Mouse (Mus musculus) forebrain, embryonic 16.5 days (tissue): ENCODE measurements at regions not wholly inside any gene's neighbourhood (a gene's known extent, or its start where the extent isn't known, plus 50 kb on each side); places are given as distances from the start of the nearest gene placed in this dataset.
"Not testable (repeated sequence)": the region's sequence is repeated elsewhere in the genome, so short reads cannot be mapped to it uniquely, and the experiment has no call there.

Source experiments
- ATAC-seq: fragments of 200-750 bp; cut with Nextera tagmentation; 2 replicates; pipeline ENCODE4 v1.8.0; 2017; ENCODE audit warnings: mild to moderate bottlenecking, moderate library complexity
- H3K27ac ChIP-seq: fragments of 300-500 bp; sonication (generic); 2 replicates; pipeline ENCODE4 v1.5.1; 2014; ENCODE audit warnings: low read length, control low read depth
- H3K27me3 ChIP-seq: fragments of 300-500 bp; sonication (generic); replicated peaks from 2 replicates; pipeline ENCODE4 v1.6.1; 2014; ENCODE audit warnings: low read length; ENCODE audit not compliant: control insufficient read depth, insufficient read depth
- H3K36me3 ChIP-seq: fragments of 300-500 bp; sonication (generic); 2 replicates; pipeline ENCODE4 v1.6.1; 2014; ENCODE audit not compliant: control insufficient read depth, insufficient read depth
- H3K4me1 ChIP-seq: fragments of 300-500 bp; sonication (generic); replicated peaks from 2 replicates; pipeline ENCODE4 v1.6.1; 2014; ENCODE audit warnings: low read length; ENCODE audit not compliant: control insufficient read depth, insufficient read depth
- H3K4me2 ChIP-seq: fragments of 300-500 bp; sonication (generic); 2 replicates; pipeline ENCODE4 v1.6.1; 2014; ENCODE audit warnings: mild to moderate bottlenecking, low read length, control low read depth
- H3K4me3 ChIP-seq: fragments of 300-500 bp; sonication (generic); replicated peaks from 2 replicates; pipeline ENCODE4 v1.5.1; 2014; ENCODE audit warnings: mild to moderate bottlenecking, low read length, control low read depth
- H3K9ac ChIP-seq: fragments of 300-500 bp; sonication (generic); replicated peaks from 2 replicates; pipeline ENCODE4 v1.6.1; 2014; ENCODE audit warnings: low read depth, low read length, control low read depth
- H3K9me3 ChIP-seq: fragments of 300-500 bp; sonication (generic); 2 replicates; pipeline ENCODE4 v1.6.1; 2016; ENCODE audit warnings: low read length; ENCODE audit not compliant: control insufficient read depth
- WGBS: fragments of 180-500 bp; shearing (Covaris S2); extraction: QIAGEN DNeasy Blood & Tissue Kit; methylation state at CpG from one replicate; pipeline ENCODE4 v1.1.7; 2014; 5-methylcytosine and 5-hydroxymethylcytosine counted together

DNA sequence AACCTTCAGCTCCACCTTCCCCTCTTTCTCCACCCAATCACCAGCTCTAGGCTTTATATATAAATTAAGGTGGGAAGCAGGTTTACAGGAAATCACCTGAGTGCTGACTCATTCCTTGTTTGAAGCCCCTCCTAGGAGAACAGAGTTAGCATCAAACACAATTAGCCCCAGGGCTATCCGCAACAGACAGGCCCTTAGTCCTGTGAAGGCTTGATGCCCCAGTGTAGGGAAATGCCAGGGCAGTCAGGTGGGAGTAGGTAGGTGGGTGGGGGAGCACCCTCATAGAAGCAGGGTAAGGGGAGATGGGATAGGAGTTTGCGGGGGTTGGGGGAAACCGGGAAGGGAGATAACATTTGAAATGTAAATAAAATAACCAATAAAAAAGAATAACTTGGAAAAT lies 123.2 kb downstream of the Brms1l start:
- WGBS: 93% methylated on average over 3 of the region's 3 CpGs
- not testable (repeated sequence) for H3K36me3 ChIP-seq, H3K9ac ChIP-seq, H3K4me3 ChIP-seq, H3K9me3 ChIP-seq, H3K4me1 ChIP-seq, ATAC-seq, H3K27me3 ChIP-seq, H3K4me2 ChIP-seq, H3K27ac ChIP-seq

DNA sequence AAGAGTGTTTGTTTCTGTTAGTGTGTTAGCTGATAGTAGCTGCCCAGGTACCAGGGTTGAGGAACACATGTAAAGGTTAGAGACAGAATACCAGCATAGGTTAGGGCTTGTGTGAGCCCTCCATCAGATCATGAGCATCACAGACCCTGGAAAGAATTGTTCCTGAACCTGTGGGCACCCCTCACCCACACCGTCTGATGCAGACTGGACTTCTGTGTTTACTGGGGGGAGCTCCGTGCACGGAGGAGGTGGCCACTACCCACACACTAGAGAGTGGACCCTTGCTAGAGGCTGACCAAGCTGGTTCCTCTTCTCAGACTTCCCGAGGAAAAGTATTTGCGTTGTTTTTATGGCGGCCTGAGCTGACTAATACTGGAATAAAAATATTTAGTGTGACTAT lies 104.4 kb downstream of the Brms1l start:
- H3K4me3 ChIP-seq: no peak overlapping the region
- no peaks in the 10 kb centered on the region for H3K36me3 ChIP-seq
- H3K4me2 ChIP-seq: no peak overlapping the region
- WGBS: 91% methylated on average over 6 of the region's 6 CpGs
- no peaks in the 10 kb centered on the region for H3K27me3 ChIP-seq
- no peak overlapping the region for H3K27ac ChIP-seq
- peaks cover 5% of the 10 kb centered on the region for H3K4me1 ChIP-seq
- no peaks in the 10 kb centered on the region for H3K9me3 ChIP-seq
- H3K9ac ChIP-seq: no peak overlapping the region
- ATAC-seq: 0 out of 2 replicates have a peak, but pooled peaks have one; percentile 22

DNA sequence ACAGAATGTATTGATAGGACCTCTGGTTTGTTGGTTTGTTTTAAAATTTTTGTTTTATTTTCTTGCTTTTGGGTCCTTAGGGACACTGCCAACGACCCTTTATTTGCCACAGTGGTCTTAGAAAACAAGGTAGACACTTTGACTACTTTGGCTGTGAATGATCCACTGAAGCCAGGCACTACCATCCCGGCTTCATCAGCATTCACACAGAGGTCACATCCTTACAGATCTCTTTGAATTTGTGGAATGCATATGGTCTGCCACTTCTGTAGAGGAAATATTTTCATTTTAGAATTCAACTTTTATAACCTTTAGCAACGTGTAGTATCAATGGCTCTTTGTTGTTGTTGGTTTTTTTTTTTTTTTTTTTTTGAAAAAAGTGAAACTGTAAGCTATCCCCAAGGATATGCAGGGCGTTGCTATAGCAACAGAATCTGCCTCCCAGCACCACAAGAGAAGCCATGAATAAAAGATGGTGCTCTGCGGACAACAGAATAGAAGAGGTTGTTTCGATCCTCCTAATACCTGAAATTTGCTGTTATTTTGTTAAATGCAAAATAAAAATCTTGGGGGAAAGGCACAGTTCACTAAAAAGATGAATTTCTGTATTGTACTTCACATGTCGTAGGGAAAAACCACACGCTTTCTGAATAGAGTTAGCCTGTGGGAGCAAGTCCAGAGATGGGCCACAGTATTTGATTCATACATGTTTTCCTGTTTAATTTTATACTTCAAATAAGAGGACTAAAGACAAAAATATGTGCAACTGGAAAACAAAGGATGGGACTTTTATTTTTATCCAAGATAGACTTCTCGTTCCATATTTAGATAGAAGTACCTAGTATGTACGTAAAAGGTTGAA lies 103.4 kb downstream of the Brms1l start:
- 42% methylated on average over 10 of the region's 10 CpGs for WGBS
- Histone ChIP-seq H3K9ac (no peak overlapping the region), H3K4me2 (peak overlapping the region; percentile 23), H3K27me3 (0 out of 2 replicates have a peak, but pooled peaks cover 3% of the 10 kb centered on the region), H3K27ac (peak overlapping the region; percentile 33), H3K9me3 (no peaks in the 10 kb centered on the region), H3K36me3 (no peaks in the 10 kb centered on the region), H3K4me1 (peaks cover 5% of the 10 kb centered on the region), H3K4me3 (no peak overlapping the region)
- peak; percentile 86 for ATAC-seq

DNA sequence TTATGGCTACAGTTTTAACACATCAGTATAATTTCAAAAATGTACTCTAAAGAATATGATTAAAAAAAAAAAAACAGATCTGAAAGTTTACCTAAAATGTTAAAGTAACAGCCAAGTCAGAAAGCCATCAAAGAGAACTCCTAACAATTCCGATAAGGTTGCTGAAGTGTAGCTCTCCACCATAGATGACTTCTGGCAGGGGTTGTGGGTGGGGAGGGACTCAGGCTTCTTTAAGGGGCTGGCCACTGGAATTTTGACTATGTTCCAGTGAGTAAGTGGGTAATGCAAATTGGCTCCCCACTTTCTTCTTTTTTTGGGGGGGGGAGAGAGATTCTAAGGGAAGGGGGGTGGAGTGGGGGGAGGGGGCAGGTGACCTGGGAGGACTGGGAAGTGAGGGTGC lies 98.0 kb downstream of the Brms1l start:
- no peak overlapping the region for H3K4me2 ChIP-seq
- no peaks in the 10 kb centered on the region for H3K9me3 ChIP-seq
- H3K27ac ChIP-seq: no peak overlapping the region
- WGBS: 19% methylated on average over 1 of the region's 1 CpGs
- H3K4me1 ChIP-seq: peaks cover 5% of the 10 kb centered on the region
- H3K4me3 ChIP-seq: no peak overlapping the region
- no peaks in the 10 kb centered on the region for H3K36me3 ChIP-seq
- no peak overlapping the region for H3K9ac ChIP-seq
- peaks cover 16% of the 10 kb centered on the region for H3K27me3 ChIP-seq
- ATAC-seq: no peak

DNA sequence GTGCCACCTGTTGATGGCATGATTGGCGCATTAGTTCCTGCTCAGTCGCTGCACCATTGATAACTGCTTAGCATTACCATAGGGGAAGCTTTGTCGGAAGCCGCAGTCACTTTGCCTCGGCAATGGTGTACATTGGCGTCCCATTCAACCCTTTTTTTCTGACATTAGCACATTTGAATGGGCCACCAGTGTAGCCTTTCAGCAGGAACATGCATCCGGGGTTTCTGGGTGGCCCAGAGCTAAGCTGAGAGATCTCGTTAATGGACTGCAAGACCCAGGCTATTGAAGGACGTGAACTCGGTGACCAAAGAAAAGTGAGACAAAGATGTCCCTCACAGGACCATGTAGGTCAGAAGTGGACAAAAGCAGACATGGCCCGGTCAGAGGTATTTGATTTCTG lies 97.3 kb downstream of the Brms1l start:
- Histone ChIP-seq H3K4me2 (no peak overlapping the region), H3K27me3 (peaks cover 16% of the 10 kb centered on the region), H3K4me1 (0 out of 2 replicates have a peak, but pooled peaks cover 4% of the 10 kb centered on the region), H3K9me3 (no peaks in the 10 kb centered on the region), H3K27ac (no peak overlapping the region), H3K36me3 (no peaks in the 10 kb centered on the region), H3K4me3 (no peak overlapping the region), H3K9ac (no peak overlapping the region)
- 5% methylated on average over 11 of the region's 11 CpGs for WGBS
- ATAC-seq: no peak

DNA sequence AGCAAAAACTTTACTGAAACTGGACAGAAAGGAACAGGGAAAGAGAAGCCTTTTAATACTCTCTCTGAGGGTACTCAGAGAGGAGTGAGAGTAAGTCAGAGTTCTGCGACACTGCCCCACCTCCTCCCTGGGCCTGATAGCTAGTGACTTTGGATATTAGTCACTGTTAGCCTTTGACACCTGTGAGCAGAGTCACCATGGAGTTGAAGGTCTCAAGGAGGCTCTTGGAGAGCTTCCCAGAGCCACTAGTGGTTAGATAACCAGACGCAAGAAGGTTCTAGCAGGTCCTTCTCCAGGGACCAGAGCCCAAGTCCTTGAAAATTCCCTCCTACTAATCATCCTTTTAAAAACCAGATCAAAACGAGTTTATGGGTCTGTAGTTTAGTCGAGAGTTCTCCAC lies 94.3 kb downstream of the Brms1l start:
- no peaks in the 10 kb centered on the region for H3K36me3 ChIP-seq
- WGBS: 83% methylated on average over 4 of the region's 4 CpGs
- H3K27me3 ChIP-seq: peaks cover 16% of the 10 kb centered on the region

DNA sequence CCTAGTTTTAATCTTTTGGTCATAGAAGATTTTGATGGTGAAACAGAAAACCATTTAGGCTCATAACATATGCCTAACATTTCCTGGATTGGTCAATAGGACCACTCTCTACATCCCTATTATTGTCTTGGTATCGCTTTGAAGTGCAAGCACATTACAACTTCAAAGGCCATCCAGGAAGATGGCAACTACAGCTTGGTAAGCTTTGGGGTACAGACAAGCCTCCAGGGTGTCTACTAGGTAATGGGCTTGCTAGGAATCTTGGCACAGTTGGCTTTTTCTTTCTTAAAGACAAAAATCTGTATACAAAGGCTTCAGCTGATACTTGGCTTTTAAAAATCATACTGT lies 90.8 kb downstream of the Brms1l start:
- Histone ChIP-seq H3K4me1 (no peaks in the 10 kb centered on the region), H3K4me2 (no peak overlapping the region), H3K9me3 (no peaks in the 10 kb centered on the region), H3K9ac (no peak overlapping the region), H3K27me3 (no peaks in the 10 kb centered on the region), H3K27ac (no peak overlapping the region), H3K4me3 (no peak overlapping the region), H3K36me3 (no peaks in the 10 kb centered on the region)
- 37% methylated on average over 1 of the region's 1 CpGs for WGBS
- ATAC-seq: no peak

More for the DNA sequence above, 94.3 kb downstream of the Brms1l start:
- 0 out of 2 replicates have a peak, but pooled peaks cover 4% of the 10 kb centered on the region for H3K4me1 ChIP-seq
- H3K27ac ChIP-seq: no peak overlapping the region
- H3K9me3 ChIP-seq: no peaks in the 10 kb centered on the region
- ATAC-seq: no peak
- no peak overlapping the region for H3K4me3 ChIP-seq
- H3K4me2 ChIP-seq: no peak overlapping the region
- no peak overlapping the region for H3K9ac ChIP-seq

DNA sequence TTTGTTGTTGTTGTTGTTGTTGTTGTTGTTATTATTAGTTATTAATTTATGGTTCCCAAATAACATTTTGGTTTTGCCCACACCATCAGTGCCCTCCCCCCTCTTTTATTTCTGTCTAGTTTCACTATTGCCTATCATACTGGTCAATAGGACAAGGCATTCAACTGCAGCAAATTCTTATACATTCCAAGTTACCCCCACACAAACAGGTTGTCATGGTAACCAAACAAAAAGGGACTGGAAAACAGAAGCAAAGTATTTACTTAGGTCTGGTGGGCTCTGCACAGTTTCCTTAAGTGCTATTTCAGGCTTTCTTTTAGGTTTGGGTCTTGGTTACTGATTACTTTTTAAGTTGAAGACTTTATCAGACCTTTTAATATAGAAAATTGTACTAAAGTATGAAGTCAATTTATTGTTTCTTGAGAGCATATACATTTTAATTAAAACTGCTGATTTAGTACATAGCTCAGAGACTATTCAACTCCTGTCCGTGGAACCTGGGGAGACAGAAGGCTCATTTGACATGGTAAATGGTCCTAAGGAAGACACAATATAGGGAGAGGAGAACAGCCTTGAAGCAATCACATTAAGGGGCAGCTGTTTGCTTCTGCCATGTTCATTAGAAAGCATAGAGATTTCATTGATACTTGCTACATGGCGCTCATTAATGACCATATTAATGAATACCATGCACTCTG lies 90.3 kb downstream of the Brms1l start:
- Histone ChIP-seq H3K4me1 (no peaks in the 10 kb centered on the region), H3K36me3 (no peaks in the 10 kb centered on the region), H3K4me3 (no peak overlapping the region), H3K9me3 (no peaks in the 10 kb centered on the region), H3K27ac (no peak overlapping the region), H3K27me3 (no peaks in the 10 kb centered on the region), H3K4me2 (no peak overlapping the region), H3K9ac (no peak overlapping the region)
- 8% methylated on average over 2 of the region's 2 CpGs for WGBS
- no peak for ATAC-seq
